Mouse (Mus musculus) heart, postnatal 0 days (tissue): Measurements from ENCODE around the gene Hnrnpf. TPM values are rescaled to one million over a fixed set of nuclear protein-coding genes. Genes with fewer than 3 reads are reported as not detected.

Source experiments
- ATAC-seq: fragments of 200-750 bp; cut with Nextera tagmentation; 2 replicates; pipeline ENCODE4 v1.8.0; 2017; ENCODE audit warnings: low read depth, moderate number of reproducible peaks, moderate library complexity; ENCODE audit not compliant: insufficient read depth
- DNase-seq: peaks from one replicate; pipeline ENCODE4 v3.0.0-alpha.2; 2016; ENCODE audit warnings: low spot score
- H3K27ac ChIP-seq: fragments of 300-500 bp; sonication (generic); 2 replicates; pipeline ENCODE4 v1.5.1; 2014; ENCODE audit warnings: low read depth, mild to moderate bottlenecking
- H3K27me3 ChIP-seq: fragments of 300-500 bp; sonication (generic); 2 replicates; pipeline ENCODE4 v1.6.1; 2014; ENCODE audit warnings: low read length, mixed read lengths; ENCODE audit not compliant: control insufficient read depth, insufficient read depth
- H3K36me3 ChIP-seq: fragments of 300-500 bp; sonication (generic); replicated peaks from 2 replicates; pipeline ENCODE4 v1.6.1; 2014; ENCODE audit warnings: low read length, mixed read lengths; ENCODE audit not compliant: control insufficient read depth, insufficient read depth
- H3K4me1 ChIP-seq: fragments of 300-500 bp; sonication (generic); 2 replicates; pipeline ENCODE4 v1.6.1; 2014; ENCODE audit warnings: antibody characterized with exemption; ENCODE audit not compliant: control insufficient read depth, insufficient read depth
- H3K4me2 ChIP-seq: fragments of 300-500 bp; sonication (generic); 2 replicates; pipeline ENCODE4 v1.6.1; 2014; ENCODE audit warnings: low read depth, mild to moderate bottlenecking, low read length, moderate library complexity
- H3K4me3 ChIP-seq: fragments of 300-500 bp; sonication (generic); 2 replicates; pipeline ENCODE4 v1.5.1; 2014; ENCODE audit warnings: low read depth, low read length
- H3K9ac ChIP-seq: fragments of 300-500 bp; sonication (generic); replicated peaks from 2 replicates; pipeline ENCODE4 v1.6.1; 2014; ENCODE audit warnings: low read depth, low read length, mixed read lengths
- H3K9me3 ChIP-seq: fragments of 300-500 bp; sonication (generic); replicated peaks from 2 replicates; pipeline ENCODE4 v1.6.1; 2016; ENCODE audit warnings: low read length; ENCODE audit not compliant: control insufficient read depth
- CTCF ChIP-seq: IDR thresholded peaks from 2 replicates; pipeline ENCODE4 v1.5.1; 2016; ENCODE audit warnings: antibody characterized with exemption, control low read depth, low read depth
- EP300 ChIP-seq: IDR thresholded peaks from 2 replicates; pipeline ENCODE4 v1.6.1; 2016; ENCODE audit warnings: antibody characterized with exemption, low read depth
- WGBS: fragments of 180-500 bp; shearing (Covaris S2); extraction: QIAGEN DNeasy Blood & Tissue Kit; methylation state at CpG from one replicate; pipeline ENCODE4 v1.1.7; 2014; 5-methylcytosine and 5-hydroxymethylcytosine counted together
- polyA plus RNA-seq: library from polyadenylated mRNA; unstranded; fragments of >200 nt; fragmentation: Nextera tagmentation; extraction: Ambion mirVana; gene quantifications from 2 replicates; pipeline ENCODE4 v1.2.1, GENCODE M21; 2015
- total RNA-seq: library from RNA; depleted of rRNA; stranded (reverse); fragments of >200 nt; gene quantifications from 2 replicates; pipeline ENCODE4 v1.2.3, GENCODE M21; 2014; ENCODE audit warnings: low replicate concordance

Hnrnpf gene
- total and polyA plus RNA-seq, 2 experiments from 2014 or later = 234 to 314 TPM

DNA sequence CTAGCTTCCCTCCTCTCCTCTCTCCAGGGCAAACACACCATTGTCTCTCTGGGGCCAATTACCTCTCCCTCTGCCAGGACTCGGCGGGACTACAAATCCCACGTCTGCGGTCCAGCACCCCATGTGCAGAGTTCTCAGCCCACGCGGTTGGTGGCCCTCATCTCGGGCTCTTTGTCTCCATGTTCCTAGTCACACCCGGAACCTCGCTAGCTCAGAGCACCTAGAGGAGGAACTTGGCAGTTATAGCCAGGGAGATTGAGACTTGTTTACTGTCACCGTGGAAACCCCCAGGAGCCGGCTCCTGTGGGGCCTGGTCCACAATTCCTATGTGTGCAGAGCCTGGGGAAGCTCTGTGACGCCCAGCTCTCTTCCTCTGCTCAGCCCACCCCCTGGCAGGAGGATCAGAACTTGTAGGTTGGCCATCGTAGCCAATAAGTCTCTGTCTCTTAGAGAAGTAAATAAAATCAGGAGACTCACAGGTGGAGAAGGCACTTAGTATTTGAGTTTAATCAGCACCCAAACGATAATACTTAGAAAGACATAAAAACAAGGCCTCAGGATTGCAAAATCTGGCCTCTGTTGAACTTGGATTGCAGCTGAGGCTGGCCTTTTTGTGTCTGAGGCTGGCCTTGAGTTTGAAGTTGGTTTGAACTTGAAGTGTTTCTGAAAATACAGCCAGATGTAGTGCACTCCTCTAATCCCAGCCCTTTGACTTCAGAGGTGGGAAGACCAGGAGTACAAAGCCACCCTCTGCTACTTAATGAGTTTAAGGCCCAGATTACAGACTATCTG, 8.6 kb upstream of the Hnrnpf start:
- no peaks in the 10 kb centered on the region for H3K9me3 ChIP-seq
- H3K9ac ChIP-seq = no peak overlapping the region
- H3K36me3 ChIP-seq = no peaks in the 10 kb centered on the region
- 49% methylated on average over 14 of the region's 14 CpGs for WGBS
- no peaks in the 10 kb centered on the region for H3K4me1 ChIP-seq
- no peak overlapping the region for H3K4me2 ChIP-seq
- no peaks in the 10 kb centered on the region for H3K27me3 ChIP-seq
- TF ChIP-seq CTCF (no peak), EP300 (no peak)
- H3K27ac ChIP-seq = no peak overlapping the region
- ATAC-seq = no peak
- DNase-seq = no peak
- H3K4me3 ChIP-seq = no peak overlapping the region

DNA sequence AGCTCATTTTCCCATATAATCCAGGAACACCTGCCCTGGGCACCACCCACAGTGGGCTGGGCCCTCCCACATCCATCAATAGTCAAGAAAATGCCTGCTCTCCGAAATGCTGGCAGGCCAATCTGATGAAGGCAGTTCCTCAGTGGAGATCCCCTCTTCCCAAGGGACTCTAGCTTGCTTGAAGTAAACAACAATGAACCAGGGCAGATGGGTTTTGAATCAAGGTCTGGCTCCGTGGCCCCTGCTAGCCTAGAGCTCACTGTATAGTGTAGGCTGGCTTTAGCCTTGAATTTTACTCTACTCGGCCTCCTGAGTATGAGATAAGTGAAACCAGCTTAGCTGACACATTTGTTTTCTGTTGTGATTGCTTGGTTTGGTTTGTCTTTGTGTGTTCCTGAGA, 7.7 kb upstream of the Hnrnpf start:
- Histone ChIP-seq H3K9ac (no peak overlapping the region), H3K4me3 (no peak overlapping the region), H3K27me3 (no peaks in the 10 kb centered on the region), H3K9me3 (no peaks in the 10 kb centered on the region), H3K4me1 (no peaks in the 10 kb centered on the region), H3K4me2 (no peak overlapping the region), H3K36me3 (no peaks in the 10 kb centered on the region), H3K27ac (no peak overlapping the region)
- ATAC-seq (no peak), DNase-seq (no peak)
- TF ChIP-seq EP300 (no peak), CTCF (no peak)
- whole genome bisulfite sequencing = 54% methylated on average over 3 of the region's 3 CpGs

DNA sequence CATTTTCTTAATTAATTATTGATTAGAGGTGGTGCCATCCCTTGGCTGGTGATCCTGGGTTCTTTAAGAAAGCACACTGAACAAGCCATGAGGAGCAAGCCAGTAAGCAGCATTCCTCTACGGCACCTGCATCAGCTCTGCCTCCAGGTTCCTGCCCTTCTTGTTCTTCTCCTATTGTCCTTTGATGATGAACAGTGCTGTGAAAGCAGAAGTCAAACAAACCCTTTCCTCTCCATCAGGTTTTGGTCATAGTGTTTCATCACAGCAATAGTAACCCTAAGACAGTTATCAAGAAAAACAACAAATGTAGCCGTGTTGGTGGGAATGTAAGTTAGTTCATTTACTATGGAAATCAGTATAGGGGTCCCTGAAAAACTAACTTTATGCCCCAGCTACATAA, 6.7 kb upstream of the Hnrnpf start:
- Histone ChIP-seq H3K9me3 (no peaks in the 10 kb centered on the region), H3K4me2 (no peak overlapping the region), H3K27ac (no peak overlapping the region), H3K36me3 (no peaks in the 10 kb centered on the region), H3K4me1 (no peaks in the 10 kb centered on the region), H3K27me3 (no peaks in the 10 kb centered on the region), H3K4me3 (no peak overlapping the region), H3K9ac (no peak overlapping the region)
- TF ChIP-seq EP300 (no peak), CTCF (no peak)
- no peak for DNase-seq
- 82% methylated on average over 2 of the region's 2 CpGs for WGBS
- ATAC-seq = no peak

DNA sequence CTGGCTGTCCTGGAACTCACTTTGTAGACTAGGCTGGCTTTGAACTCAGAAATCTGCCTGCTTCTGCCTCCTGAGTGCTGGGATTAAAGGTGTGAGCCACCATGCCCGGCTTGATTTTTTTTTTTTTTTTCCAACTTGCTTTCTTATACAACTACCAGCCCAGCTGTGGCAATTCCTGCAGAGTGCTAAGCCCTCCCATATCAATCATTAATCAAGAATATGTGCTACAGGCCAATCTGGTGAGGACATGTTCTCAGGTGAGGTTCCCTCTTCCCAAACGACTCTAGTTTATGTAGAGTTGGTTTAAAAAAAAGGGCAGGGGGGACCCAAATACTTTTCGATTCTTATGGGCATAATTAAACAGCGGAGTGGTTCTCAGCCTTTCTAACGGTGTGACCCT, 2.3 kb upstream of the Hnrnpf start:
- TF ChIP-seq CTCF (no peak), EP300 (no peak)

DNA sequence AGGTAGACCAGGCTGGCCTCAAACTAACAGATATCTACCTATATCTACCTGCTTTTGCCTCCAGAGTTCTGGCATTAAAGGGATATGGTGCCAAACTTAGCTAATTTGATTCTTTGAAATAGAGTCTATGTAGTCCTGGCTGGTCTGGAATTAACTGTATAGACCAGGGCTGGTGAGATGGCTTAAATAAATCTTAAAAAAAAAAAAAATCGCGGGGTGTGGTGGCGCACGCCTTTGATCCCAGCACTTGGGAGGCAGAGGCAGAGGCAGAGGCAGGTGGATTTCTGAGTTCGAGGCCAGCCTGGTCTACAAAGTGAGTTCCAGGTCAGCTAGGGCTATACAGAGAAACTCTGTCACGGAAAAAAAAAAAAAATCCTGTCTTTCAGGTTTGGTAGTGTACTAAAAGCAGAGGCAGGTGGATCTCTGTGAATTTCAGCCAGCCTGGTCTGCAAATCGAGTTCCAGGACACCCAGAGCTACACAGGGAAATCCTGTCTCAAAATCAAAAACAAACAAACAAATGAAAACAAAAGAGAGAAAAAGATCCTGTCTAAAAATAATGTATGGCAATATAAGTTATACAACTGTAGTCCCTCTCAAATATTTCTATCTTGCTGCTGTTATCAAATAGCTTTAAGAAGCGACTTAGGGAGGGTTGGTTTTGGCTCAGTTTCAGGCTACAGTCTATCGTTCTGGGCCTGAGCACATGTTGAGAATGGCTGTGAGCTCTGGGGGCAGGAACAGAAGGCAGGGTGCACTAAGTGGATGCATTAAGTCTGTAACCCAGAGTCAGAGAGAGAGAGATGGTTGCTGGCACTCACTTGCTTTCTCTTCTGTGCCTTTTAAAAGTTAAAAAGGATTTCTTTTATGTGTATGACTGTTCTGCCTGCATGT, 1.6 kb downstream of the Hnrnpf start:
- Histone ChIP-seq H3K27ac (no peak overlapping the region), H3K9ac (no peak overlapping the region), H3K27me3 (no peaks in the 10 kb centered on the region), H3K36me3 (no peaks in the 10 kb centered on the region), H3K4me1 (peaks cover 7% of the 10 kb centered on the region; the same call in 1 of the 2 replicates), H3K9me3 (no peaks in the 10 kb centered on the region), H3K4me2 (no peak overlapping the region), H3K4me3 (no peak overlapping the region)
- DNase-seq = no peak
- TF ChIP-seq EP300 (no peak), CTCF (no peak)
- 60% methylated on average over 9 of the region's 9 CpGs for WGBS
- no peak for ATAC-seq

More for the DNA sequence above, 2.3 kb upstream of the Hnrnpf start:
- H3K36me3 ChIP-seq = no peaks in the 10 kb centered on the region
- H3K9ac ChIP-seq = no peak overlapping the region
- H3K27me3 ChIP-seq = no peaks in the 10 kb centered on the region
- WGBS = 72% methylated on average over 5 of the region's 5 CpGs
- H3K4me3 ChIP-seq = no peak overlapping the region
- no peak overlapping the region for H3K27ac ChIP-seq
- no peak for DNase-seq
- H3K9me3 ChIP-seq = no peaks in the 10 kb centered on the region
- H3K4me2 ChIP-seq = no peak overlapping the region
- no peak for ATAC-seq
- no peaks in the 10 kb centered on the region for H3K4me1 ChIP-seq
